Mouse (Mus musculus) spleen, embryonic (tissue): ENCODE data around the gene D430019H16Rik.

Source experiments
- CTCF ChIA-PET: fragments of 350-600 bp; sonication (Branson Sonifier 250); formaldehyde crosslinking; loops from one replicate; lab custom pipeline; 2022; lab: Charles Lee

Gene D430019H16Rik

DNA sequence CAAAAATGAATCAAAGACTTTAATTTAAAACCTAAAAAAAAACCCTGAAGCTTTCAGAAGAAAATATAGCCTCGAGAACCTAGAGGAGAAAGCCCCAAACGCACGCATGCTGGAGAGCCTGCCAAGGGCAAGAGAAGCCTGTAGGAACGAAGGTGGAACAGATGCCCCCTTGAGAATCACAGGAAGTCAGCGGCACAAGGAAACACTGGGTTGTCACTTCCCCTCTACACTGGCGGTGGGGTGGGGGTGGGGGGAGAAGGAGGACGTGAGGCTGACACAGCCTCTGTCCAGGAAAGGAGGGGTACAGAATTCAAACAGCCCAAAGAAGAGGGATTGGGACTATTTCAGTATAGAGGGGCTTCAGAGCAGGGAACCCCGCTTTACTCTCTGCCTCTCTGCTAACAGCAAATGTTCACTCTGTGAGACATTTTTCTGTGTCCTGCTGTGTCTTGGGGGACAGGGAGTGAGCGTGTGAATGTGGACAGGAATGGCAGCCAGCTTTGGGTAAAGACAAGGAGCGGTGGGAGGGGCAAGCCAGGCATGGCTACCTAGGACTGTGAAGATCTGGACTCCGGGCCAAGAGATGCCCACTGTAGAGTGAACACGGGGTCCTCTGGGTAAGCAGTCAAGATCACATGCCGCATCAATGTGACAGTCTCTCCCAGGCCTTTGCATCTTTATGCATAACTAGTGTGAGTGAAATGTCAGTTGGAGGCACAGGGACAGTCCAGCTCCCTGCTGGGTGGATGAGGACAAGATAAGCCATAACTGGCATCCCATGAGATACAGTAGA lies 82.5 kb downstream of the D430019H16Rik start:
- CTCF ChIA-PET = interaction anchor here (0.7 kb wide), 1 partner anchor 24 kb away, joined by 4 read pairs; no protein-coding TSS in a partner anchor

DNA sequence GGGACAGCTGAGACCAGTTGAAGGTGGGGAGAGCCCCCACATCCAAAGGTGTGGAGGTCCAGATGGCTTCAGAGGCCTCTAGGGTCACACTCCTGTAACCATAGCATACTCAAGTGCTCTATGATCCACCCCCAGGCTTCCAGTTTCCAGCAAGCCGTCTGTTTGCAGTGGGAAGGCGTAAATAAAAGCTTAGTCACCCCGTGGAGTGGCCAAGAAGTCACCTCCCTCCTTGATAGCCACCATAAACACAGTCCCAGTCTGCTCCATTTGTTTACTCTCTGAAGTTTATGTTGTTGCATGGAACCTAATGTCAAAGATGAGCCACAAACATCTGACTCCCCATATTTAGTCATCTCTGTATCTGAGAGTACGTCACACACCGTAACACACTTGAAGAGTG lies 83.5 kb downstream of the D430019H16Rik start:
- CTCF ChIA-PET = no interaction called here

DNA sequence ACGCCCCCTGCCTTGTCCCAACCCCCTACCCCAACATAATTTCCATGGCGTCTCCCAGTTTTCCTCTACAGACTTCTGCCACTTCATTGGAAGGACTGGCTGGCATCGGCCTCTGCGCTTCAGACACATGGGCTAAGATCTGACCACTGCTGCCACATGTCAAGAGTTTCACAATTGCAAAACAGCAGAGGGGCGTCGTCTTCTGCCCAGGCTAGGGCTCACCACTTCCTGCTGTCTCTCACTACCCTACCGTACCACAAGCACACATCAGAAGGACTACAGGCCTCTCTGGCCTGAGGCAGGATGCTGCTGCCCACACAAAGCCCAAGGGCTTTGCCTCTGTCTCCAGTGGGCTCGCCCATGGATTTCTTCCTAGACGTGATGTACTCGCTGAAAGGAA lies 86.0 kb downstream of the D430019H16Rik start:
- CTCF ChIA-PET = no interaction called here

DNA sequence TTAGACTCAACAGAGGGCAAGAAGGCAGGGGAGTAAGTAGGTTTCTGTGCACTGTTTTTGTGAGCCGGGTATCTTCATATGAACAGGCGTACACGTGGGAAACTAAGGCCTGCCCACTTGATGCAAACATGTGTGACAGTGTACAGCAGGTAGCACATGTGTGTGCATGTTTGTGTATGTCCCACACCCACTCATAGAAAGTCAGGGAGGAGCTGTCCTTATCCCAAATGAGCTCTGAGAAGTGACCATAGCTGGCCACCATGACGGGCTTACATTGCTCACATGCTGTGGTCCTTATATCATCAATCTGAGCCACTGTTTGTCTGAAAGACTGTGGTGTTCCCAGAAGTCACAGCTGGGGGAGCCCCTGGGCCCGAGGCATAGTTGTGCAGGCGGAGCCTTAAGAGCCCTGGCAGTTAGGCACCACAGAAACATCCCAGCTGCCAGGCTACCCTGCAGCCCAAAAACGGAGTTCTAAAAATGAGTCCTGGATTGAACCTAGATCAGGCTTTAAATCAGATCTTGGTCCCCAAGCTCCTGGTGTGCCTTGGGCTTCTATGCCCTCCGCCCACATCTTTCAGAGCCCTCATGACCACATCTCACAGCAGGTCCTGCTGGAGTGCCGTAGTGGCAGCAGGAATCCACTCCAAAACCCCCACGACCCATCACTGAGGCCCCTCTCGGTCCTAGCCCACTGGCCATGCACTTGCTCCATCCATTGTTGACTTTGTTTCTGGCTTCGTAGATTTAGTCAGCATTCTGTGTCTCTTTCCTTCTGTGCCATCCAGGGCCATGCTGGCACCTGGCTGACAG lies 88.1 kb downstream of the D430019H16Rik start:
- CTCF ChIA-PET = no interaction called here

DNA sequence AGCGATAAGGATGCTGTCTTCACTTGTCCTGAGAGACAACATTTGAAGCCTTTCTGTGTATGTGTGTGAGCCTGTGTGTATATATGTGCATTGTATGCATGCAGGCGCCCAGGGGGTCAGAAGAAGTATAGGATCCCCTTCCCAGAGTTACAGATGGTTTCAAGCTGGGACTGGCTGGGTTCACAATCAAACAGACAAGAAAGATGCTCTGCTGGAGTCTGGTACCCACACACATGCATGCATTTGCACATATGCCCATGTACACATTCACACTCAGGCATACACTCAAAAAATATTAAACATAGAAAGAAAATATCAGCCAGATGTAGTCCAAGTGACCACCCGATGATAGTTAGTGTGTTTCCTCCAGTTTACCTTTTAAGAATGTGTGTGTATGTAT lies 88.9 kb downstream of the D430019H16Rik start:
- CTCF ChIA-PET = no interaction called here
